Mouse (Mus musculus): ENCODE data around the gene Defb45. TPM values are rescaled to one million over a fixed set of nuclear protein-coding genes. Genes with fewer than 3 reads are reported as not detected.

Gene Defb45
- total RNA-seq (2023): not detected

GRCm38 (mm10) chr2:152599299-152599698 lies at the start of gene Defb45:
Gene Defb45 (minus strand): TSS chr2:152599399.

GRCm38 (mm10) chr2:152626774-152627591 lies 27.8 kb upstream of the Defb45 start, which contains the start of gene Rem1:
Gene Rem1 (plus strand): TSS chr2:152626951.

GRCm38 (mm10) chr2:152622953-152623352 lies 23.8 kb upstream of the Defb45 start, which contains the start of gene Defb25:
Gene Defb25 (minus strand): TSS chr2:152623053.

GRCm38 (mm10) chr2:152604057-152604456 lies 4.9 kb upstream of the Defb45 start, which contains the start of gene Defb36:
Gene Defb36 (plus strand): TSS chr2:152604327.

GRCm38 (mm10) chr2:152580107-152580506 lies 19.1 kb downstream of the Defb45 start, which contains the start of gene Defb19:
Gene Defb19 (minus strand): TSS chr2:152580312.

GRCm38 (mm10) chr2:152572114-152572794 lies 26.9 kb downstream of the Defb45 start, which contains the start of gene Defb21:
Gene Defb21 (plus strand): TSS chr2:152572744.

GRCm38 (mm10) chr2:152569038-152569437 lies 30.2 kb downstream of the Defb45 start, which contains the start of gene Gm17416:
Gene Gm17416 (plus strand): TSS chr2:152569338.

Other genes with a start within 250 kb of the Defb45 start
- gene Nrsn2, start 222.8 kb downstream of the Defb45 start, total RNA-seq (2023): not detected
- under 1 TPM; 0.62 to 0.64 TPM for gene Sox12, start 201.3 kb downstream of the Defb45 start, total RNA-seq (2023)
- gene Zcchc3, start 184.4 kb downstream of the Defb45 start, total RNA-seq (2023): 1 to 10 TPM; 2.0 to 2.3 TPM
- gene 6820408C15Rik, start 183.8 kb downstream of the Defb45 start, total RNA-seq (2023): under 1 TPM in 1 of 2 experiments, not detected in 1; 0.38 TPM
- gene Defb23, start 134.8 kb downstream of the Defb45 start, total RNA-seq (2023): not detected
- gene Defb20, start 122.3 kb downstream of the Defb45 start, total RNA-seq (2023): not detected
- not detected for gene Defb22, start 109.3 kb downstream of the Defb45 start, total RNA-seq (2023)
- not detected for gene Defb26, start 87.7 kb downstream of the Defb45 start, total RNA-seq (2023)
- not detected for gene Defb28, start 81.1 kb downstream of the Defb45 start, total RNA-seq (2023)
- not detected for gene Defb29, start 59.3 kb downstream of the Defb45 start, total RNA-seq (2023)
- not detected for gene Gm17416, start 30.1 kb downstream of the Defb45 start, total RNA-seq (2023)
- not detected for gene Defb21, start 26.7 kb downstream of the Defb45 start, total RNA-seq (2023)
- not detected for gene Defb19, start 19.1 kb downstream of the Defb45 start, total RNA-seq (2023)
- gene Defb36, start 4.9 kb upstream of the Defb45 start, total RNA-seq (2023): not detected
- not detected for gene Defb25, start 23.7 kb upstream of the Defb45 start, total RNA-seq (2023)
- not detected for gene Rem1, start 27.6 kb upstream of the Defb45 start, total RNA-seq (2023)
- gene H13, start 70.1 kb upstream of the Defb45 start, total RNA-seq (2023): 100 to 1,000 TPM; 161 to 185 TPM
- 10 to 100 TPM; 37.7 to 40.0 TPM for gene Mcts2, start 87.6 kb upstream of the Defb45 start, total RNA-seq (2023)
- 1 to 10 TPM; 1.2 to 4.1 TPM for gene Id1, start 136.9 kb upstream of the Defb45 start, total RNA-seq (2023)
- not detected for gene Cox4i2, start 154.8 kb upstream of the Defb45 start, total RNA-seq (2023)
- 10 to 100 TPM; 24.9 to 30.8 TPM for gene Bcl2l1, start 232.3 kb upstream of the Defb45 start, total RNA-seq (2023)
- gene Tpx2, start 248.6 kb upstream of the Defb45 start, total RNA-seq (2023): 1 to 10 TPM; 2.6 to 3.5 TPM

Data from T-cell, adult 66 days (primary cell).